Mouse (Mus musculus): ENCODE measurements around the gene Zfp316. TPM values are rescaled to one million over a fixed set of nuclear protein-coding genes. Genes with fewer than 3 reads are reported as not detected.

Zfp316 gene
- polyA plus RNA-seq, 1 experiment from 2014 or later, result 5.8 TPM

- Histone ChIP-seq H3K9ac (no peak overlapping the region), H3K27me3 (0 out of 2 replicates have a peak, but pooled peaks cover 5% of the 10 kb centered on the region), H3K9me3 (replicated peaks) (no peaks in the 10 kb centered on the region), H3K4me3 (no peak overlapping the region), H3K27ac (no peak overlapping the region), H3K4me2 (no peak overlapping the region), H3K36me3 (ENCODE audit: poor library complexity, severe bottlenecking) (no peaks in the 10 kb centered on the region), H3K4me1 (peaks cover 5% of the 10 kb centered on the region)
- no peak for ATAC-seq
- WGBS, result 58% methylated on average over 5 of the region's 5 CpGs
These were observed 5.9 kb upstream of the Zfp316 start for GRCm38 (mm10) chr5:143275761-143276160.

- WGBS, result 86% methylated on average over 16 of the region's 16 CpGs
These were observed 2.9 kb upstream of the Zfp316 start for GRCm38 (mm10) chr5:143272540-143273330.

GRCm38 (mm10) chr5:143272108-143272507 is 2.3 kb upstream of the Zfp316 start:
- Histone ChIP-seq H3K9me3 (replicated peaks) (no peaks in the 10 kb centered on the region), H3K27ac (no peak overlapping the region), H3K4me1 (peaks cover 22% of the 10 kb centered on the region), H3K36me3 (ENCODE audit: poor library complexity, severe bottlenecking) (no peaks in the 10 kb centered on the region), H3K9ac (no peak overlapping the region), H3K27me3 (no peaks in the 10 kb centered on the region), H3K4me2 (no peak overlapping the region), H3K4me3 (no peak overlapping the region)
- ATAC-seq, result no peak
- 86% methylated on average over 3 of the region's 3 CpGs for WGBS

More at GRCm38 (mm10) chr5:143272540-143273330, 2.9 kb upstream of the Zfp316 start:
- no peaks in the 10 kb centered on the region for H3K36me3 ChIP-seq (ENCODE audit: poor library complexity, severe bottlenecking)
- H3K27me3 ChIP-seq, result no peaks in the 10 kb centered on the region
- H3K9ac ChIP-seq, result no peak overlapping the region
- H3K27ac ChIP-seq, result no peak overlapping the region; the same call in 1 of the 2 replicates
- peaks cover 22% of the 10 kb centered on the region for H3K4me1 ChIP-seq
- no peaks in the 10 kb centered on the region for H3K9me3 ChIP-seq (replicated peaks)
- no peak overlapping the region for H3K4me2 ChIP-seq
- no peak for ATAC-seq
- H3K4me3 ChIP-seq, result no peak overlapping the region

GRCm38 (mm10) chr5:143271642-143272041 is 1.8 kb upstream of the Zfp316 start:
- Histone ChIP-seq H3K27me3 (no peaks in the 10 kb centered on the region), H3K9ac (no peak overlapping the region), H3K4me2 (no peak overlapping the region), H3K4me1 (peaks cover 22% of the 10 kb centered on the region), H3K9me3 (replicated peaks) (no peaks in the 10 kb centered on the region), H3K4me3 (no peak overlapping the region), H3K36me3 (ENCODE audit: poor library complexity, severe bottlenecking) (no peaks in the 10 kb centered on the region), H3K27ac (no peak overlapping the region)
- 82% methylated on average over 6 of the region's 6 CpGs for WGBS
- no peak for ATAC-seq

GRCm38 (mm10) chr5:143270151-143270519 is 313 bp upstream of the Zfp316 start:
- 3% methylated on average over 12 of the region's 12 CpGs for WGBS
- peak overlapping the region; percentile 96 for H3K9ac ChIP-seq
- H3K27me3 ChIP-seq, result no peaks in the 10 kb centered on the region
- H3K4me3 ChIP-seq, result peak overlapping the region; percentile 85
- H3K9me3 ChIP-seq (replicated peaks), result no peaks in the 10 kb centered on the region
- peak overlapping the region; percentile 94 for H3K4me2 ChIP-seq
- H3K4me1 ChIP-seq, result peaks cover 26% of the 10 kb centered on the region
- peak; percentile 60 for ATAC-seq
- H3K36me3 ChIP-seq (ENCODE audit: poor library complexity, severe bottlenecking), result no peaks in the 10 kb centered on the region
- H3K27ac ChIP-seq, result no peak overlapping the region

- H3K4me3 ChIP-seq, result peak overlapping the region; percentile 85
- no peak for ATAC-seq
- peak overlapping the region; percentile 96 for H3K9ac ChIP-seq
- H3K4me1 ChIP-seq, result peaks cover 26% of the 10 kb centered on the region
- 22% methylated on average over 8 of the region's 8 CpGs for WGBS
- peaks cover 9% of the 10 kb centered on the region for H3K36me3 ChIP-seq (ENCODE audit: poor library complexity, severe bottlenecking)
- peak overlapping the region; percentile 74 for H3K27ac ChIP-seq
- H3K4me2 ChIP-seq, result peak overlapping the region; percentile 94
- H3K27me3 ChIP-seq, result no peaks in the 10 kb centered on the region
- no peaks in the 10 kb centered on the region for H3K9me3 ChIP-seq (replicated peaks)
These were observed 848 bp downstream of the Zfp316 start for GRCm38 (mm10) chr5:143268985-143269362.

GRCm38 (mm10) chr5:143266794-143267193 is 3.0 kb downstream of the Zfp316 start:
- no peak overlapping the region for H3K4me2 ChIP-seq
- no peak overlapping the region for H3K27ac ChIP-seq
- no peak for ATAC-seq
- H3K36me3 ChIP-seq (ENCODE audit: poor library complexity, severe bottlenecking), result peaks cover 31% of the 10 kb centered on the region
- no peaks in the 10 kb centered on the region for H3K9me3 ChIP-seq (replicated peaks)
- H3K4me3 ChIP-seq, result no peak overlapping the region
- WGBS, result 85% methylated on average over 6 of the region's 6 CpGs
- no peak overlapping the region for H3K9ac ChIP-seq
- peaks cover 26% of the 10 kb centered on the region for H3K4me1 ChIP-seq
- H3K27me3 ChIP-seq, result no peaks in the 10 kb centered on the region

- Histone ChIP-seq H3K27ac (no peak overlapping the region), H3K4me1 (peaks cover 17% of the 10 kb centered on the region), H3K4me2 (no peak overlapping the region), H3K27me3 (no peaks in the 10 kb centered on the region), H3K9me3 (replicated peaks) (no peaks in the 10 kb centered on the region), H3K36me3 (ENCODE audit: poor library complexity, severe bottlenecking) (peaks cover 45% of the 10 kb centered on the region), H3K9ac (0 out of 2 replicates have a peak overlapping the region, but pooled peaks have one; percentile 21), H3K4me3 (no peak overlapping the region)
- ATAC-seq, result no peak
- WGBS, result 58% methylated on average over 1 of the region's 1 CpGs
These were observed 4.4 kb downstream of the Zfp316 start for GRCm38 (mm10) chr5:143265409-143265808.

GRCm38 (mm10) chr5:143264689-143265088 is 5.1 kb downstream of the Zfp316 start:
- no peaks in the 10 kb centered on the region for H3K27me3 ChIP-seq
- peaks cover 14% of the 10 kb centered on the region for H3K4me1 ChIP-seq
- no peak overlapping the region for H3K4me2 ChIP-seq
- H3K9me3 ChIP-seq (replicated peaks), result no peaks in the 10 kb centered on the region
- no peak overlapping the region for H3K9ac ChIP-seq
- peaks cover 52% of the 10 kb centered on the region for H3K36me3 ChIP-seq (ENCODE audit: poor library complexity, severe bottlenecking)
- 94% methylated on average over 10 of the region's 10 CpGs for WGBS
- no peak for ATAC-seq
- H3K27ac ChIP-seq, result no peak overlapping the region
- H3K4me3 ChIP-seq, result no peak overlapping the region

- WGBS, result 96% methylated on average over 8 of the region's 8 CpGs
- Histone ChIP-seq H3K4me3 (no peak overlapping the region), H3K9ac (no peak overlapping the region), H3K4me1 (0 out of 2 replicates have a peak, but pooled peaks cover 4% of the 10 kb centered on the region), H3K4me2 (no peak overlapping the region), H3K9me3 (replicated peaks) (no peaks in the 10 kb centered on the region), H3K36me3 (ENCODE audit: poor library complexity, severe bottlenecking) (peaks cover 82% of the 10 kb centered on the region), H3K27me3 (peaks cover 21% of the 10 kb centered on the region), H3K27ac (no peak overlapping the region)
- ATAC-seq, result no peak
These were observed 8.2 kb downstream of the Zfp316 start for GRCm38 (mm10) chr5:143261636-143262035.

GRCm38 (mm10) chr5:143255802-143256201 is 14.0 kb downstream of the Zfp316 start:
- Histone ChIP-seq H3K27ac (no peak overlapping the region), H3K9me3 (replicated peaks) (no peaks in the 10 kb centered on the region), H3K4me3 (no peak overlapping the region), H3K9ac (no peak overlapping the region), H3K27me3 (peaks cover 76% of the 10 kb centered on the region), H3K36me3 (ENCODE audit: poor library complexity, severe bottlenecking) (peaks cover 96% of the 10 kb centered on the region), H3K4me2 (no peak overlapping the region), H3K4me1 (peaks cover 25% of the 10 kb centered on the region)
- no peak for ATAC-seq
- 80% methylated on average over 5 of the region's 5 CpGs for WGBS

- H3K4me2 ChIP-seq, result no peak overlapping the region
- no peak for ATAC-seq
- peaks cover 93% of the 10 kb centered on the region for H3K36me3 ChIP-seq (ENCODE audit: poor library complexity, severe bottlenecking)
- peaks cover 76% of the 10 kb centered on the region for H3K27me3 ChIP-seq
- H3K9ac ChIP-seq, result no peak overlapping the region
- H3K27ac ChIP-seq, result no peak overlapping the region
- peaks cover 25% of the 10 kb centered on the region for H3K4me1 ChIP-seq
- H3K4me3 ChIP-seq, result 0 out of 2 replicates have a peak overlapping the region, but pooled peaks have one; percentile 4
- WGBS, result 23% methylated on average over 24 of the region's 24 CpGs
- no peaks in the 10 kb centered on the region for H3K9me3 ChIP-seq (replicated peaks)
These were observed 14.7 kb downstream of the Zfp316 start for GRCm38 (mm10) chr5:143255131-143255519.

Measured in forebrain, embryonic 13.5 days (tissue).